Mouse (Mus musculus): ENCODE measurements around the gene Cox8a. TPM values are rescaled to one million over a fixed set of nuclear protein-coding genes. Genes with fewer than 3 reads are reported as not detected.

Cox8a gene
- polyA plus RNA-seq, 1 experiment, result not detected

DNA sequence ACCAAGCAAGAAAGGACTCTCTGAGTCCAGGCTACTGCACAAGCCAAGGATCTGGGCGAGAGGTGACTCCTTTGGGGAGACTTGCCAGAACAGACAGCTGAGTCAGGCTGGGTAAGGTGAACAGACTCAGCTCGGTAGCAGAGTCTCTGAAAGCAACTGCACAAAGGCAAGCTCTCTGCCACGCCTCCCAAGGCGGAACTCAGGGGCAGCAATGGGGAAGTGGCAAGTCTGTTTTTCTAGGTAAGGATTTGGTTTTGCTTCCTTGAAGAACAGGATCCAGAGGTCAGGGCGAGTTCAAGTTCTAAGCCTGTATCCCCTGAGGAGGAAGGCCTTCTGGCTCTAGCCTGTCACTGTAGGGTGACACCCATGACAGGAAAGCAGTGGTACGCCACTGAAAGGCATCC is 9.1 kb upstream of the Cox8a start:
- no peaks in the 10 kb centered on the region for H3K4me1 ChIP-seq (ENCODE audit: control insufficient read depth, insufficient read depth, low read length)
- 73% methylated on average over 6 of the region's 6 CpGs for WGBS
- no peak for TF ChIP-seq POLR2A (IDR thresholded peaks at IDR 0.05; ENCODE audit: insufficient read depth, low read depth, low read length)
- no peak for TF ChIP-seq CTCF (IDR thresholded peaks at IDR 0.05; ENCODE audit: insufficient read depth, low read depth, low read length)

DNA sequence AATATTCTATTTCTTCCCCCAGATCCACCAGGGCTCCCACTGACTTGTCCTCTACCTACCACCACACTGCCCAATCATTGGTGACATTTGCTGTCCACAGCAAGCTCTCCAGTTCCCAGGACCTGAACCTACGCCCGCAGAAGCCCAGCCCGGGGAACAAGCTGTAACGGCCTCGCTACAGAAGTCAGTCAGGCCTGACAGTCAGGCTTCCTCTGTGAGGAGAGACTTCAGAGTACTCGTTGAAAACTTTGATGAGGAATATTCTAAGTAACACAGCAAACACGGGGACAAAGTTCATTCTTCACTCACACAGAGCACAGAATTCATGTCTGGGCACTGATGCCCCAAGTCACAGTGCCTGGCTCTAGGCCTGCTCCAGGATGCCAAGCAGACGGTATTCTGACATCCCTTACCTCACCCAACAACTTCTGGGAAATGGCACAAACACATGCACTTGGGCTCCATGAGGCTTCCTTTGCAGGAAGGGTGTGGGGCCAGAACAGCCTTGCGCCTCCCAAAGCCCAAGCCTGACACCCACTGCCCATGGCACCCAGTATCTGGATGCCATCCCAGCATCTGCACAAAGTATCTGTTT is 7.8 kb upstream of the Cox8a start:
- Histone ChIP-seq H3K4me3 (ENCODE audit: insufficient read depth, low read depth, low read length) (no peak overlapping the region), H3K4me1 (ENCODE audit: control insufficient read depth, insufficient read depth, low read length) (no peaks in the 10 kb centered on the region), H3K27ac (ENCODE audit: insufficient read depth, low read depth, low read length) (no peak overlapping the region)
- WGBS, result 79% methylated on average over 9 of the region's 9 CpGs
- no peak for TF ChIP-seq CTCF (IDR thresholded peaks at IDR 0.05; ENCODE audit: insufficient read depth, low read depth, low read length)
- TF ChIP-seq POLR2A (IDR thresholded peaks at IDR 0.05; ENCODE audit: insufficient read depth, low read depth, low read length), result no peak

More for the DNA sequence above, 9.1 kb upstream of the Cox8a start:
- Histone ChIP-seq H3K4me3 (ENCODE audit: insufficient read depth, low read depth, low read length) (no peak overlapping the region), H3K27ac (ENCODE audit: insufficient read depth, low read depth, low read length) (no peak overlapping the region)

GRCm38 (mm10) chr19:7224253-7224652 is 6.8 kb upstream of the Cox8a start:
- 90% methylated on average over 3 of the region's 3 CpGs for WGBS
- H3K4me3 ChIP-seq (ENCODE audit: insufficient read depth, low read depth, low read length), result no peak overlapping the region
- H3K4me1 ChIP-seq (ENCODE audit: control insufficient read depth, insufficient read depth, low read length), result no peaks in the 10 kb centered on the region
- H3K27ac ChIP-seq (ENCODE audit: insufficient read depth, low read depth, low read length), result no peak overlapping the region
- TF ChIP-seq CTCF (IDR thresholded peaks at IDR 0.05; ENCODE audit: insufficient read depth, low read depth, low read length), result no peak
- no peak for TF ChIP-seq POLR2A (IDR thresholded peaks at IDR 0.05; ENCODE audit: insufficient read depth, low read depth, low read length)

GRCm38 (mm10) chr19:7223488-7223887 is 6.1 kb upstream of the Cox8a start:
- H3K4me3 ChIP-seq (ENCODE audit: insufficient read depth, low read depth, low read length), result no peak overlapping the region
- H3K27ac ChIP-seq (ENCODE audit: insufficient read depth, low read depth, low read length), result no peak overlapping the region
- TF ChIP-seq POLR2A (IDR thresholded peaks at IDR 0.05; ENCODE audit: insufficient read depth, low read depth, low read length), result no peak
- TF ChIP-seq CTCF (IDR thresholded peaks at IDR 0.05; ENCODE audit: insufficient read depth, low read depth, low read length), result no peak
- H3K4me1 ChIP-seq (ENCODE audit: control insufficient read depth, insufficient read depth, low read length), result no peaks in the 10 kb centered on the region

DNA sequence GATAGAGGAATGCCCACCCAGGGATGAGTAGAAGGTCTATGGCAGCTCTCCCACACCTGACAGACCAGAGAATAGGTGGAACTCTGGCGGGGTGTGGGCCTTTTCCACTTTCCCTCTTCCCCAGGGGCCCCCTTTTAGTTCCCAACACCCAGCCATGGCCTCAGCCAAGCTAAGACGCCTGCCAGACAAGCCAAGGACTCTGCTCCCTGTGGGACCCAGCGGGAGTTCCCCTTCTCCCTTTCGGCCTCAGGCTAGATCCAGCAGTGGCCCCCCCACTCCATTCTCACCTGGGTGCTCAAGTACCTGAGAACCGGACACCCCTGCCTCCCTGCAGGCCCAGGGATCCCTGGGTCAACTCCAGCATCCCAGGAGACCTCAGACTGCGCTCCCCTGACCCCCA is 4.8 kb upstream of the Cox8a start:
- Histone ChIP-seq H3K4me1 (ENCODE audit: control insufficient read depth, insufficient read depth, low read length) (no peaks in the 10 kb centered on the region; the same call in 1 of the 2 replicates), H3K4me3 (ENCODE audit: insufficient read depth, low read depth, low read length) (no peak overlapping the region), H3K27ac (ENCODE audit: insufficient read depth, low read depth, low read length) (no peak overlapping the region)
- TF ChIP-seq POLR2A (IDR thresholded peaks at IDR 0.05; ENCODE audit: insufficient read depth, low read depth, low read length) (no peak), CTCF (IDR thresholded peaks at IDR 0.05; ENCODE audit: insufficient read depth, low read depth, low read length) (no peak)
- WGBS, result 90% methylated on average over 6 of the region's 6 CpGs

DNA sequence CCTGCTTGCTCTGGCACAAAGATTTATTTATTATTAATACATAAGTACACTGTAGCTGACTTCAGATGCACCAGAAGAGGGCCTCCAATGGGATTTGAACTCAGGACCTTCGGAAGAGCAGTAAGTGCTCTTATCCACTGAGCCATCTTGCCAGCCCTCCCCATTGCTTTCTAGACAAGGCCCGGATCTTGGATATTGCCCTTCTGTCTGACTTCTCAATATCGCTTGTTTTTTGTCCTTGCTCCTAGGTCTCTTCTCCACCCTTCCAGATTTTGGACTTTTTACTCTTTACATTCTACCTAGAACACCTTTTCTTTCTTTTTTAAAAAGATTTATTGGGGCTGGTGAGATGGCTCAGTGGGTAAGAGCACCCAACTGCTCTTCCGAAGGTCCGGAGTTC is 1.3 kb upstream of the Cox8a start:
- 92% methylated on average over 5 of the region's 5 CpGs for WGBS
- TF ChIP-seq CTCF (IDR thresholded peaks at IDR 0.05; ENCODE audit: insufficient read depth, low read depth, low read length), result no peak
- no peak for TF ChIP-seq POLR2A (IDR thresholded peaks at IDR 0.05; ENCODE audit: insufficient read depth, low read depth, low read length)
- H3K4me3 ChIP-seq (ENCODE audit: insufficient read depth, low read depth, low read length), result no peak overlapping the region
- H3K4me1 ChIP-seq (ENCODE audit: control insufficient read depth, insufficient read depth, low read length), result peaks cover 13% of the 10 kb centered on the region
- no peak overlapping the region for H3K27ac ChIP-seq (ENCODE audit: insufficient read depth, low read depth, low read length)

GRCm38 (mm10) chr19:7217926-7218267 is 481 bp upstream of the Cox8a start:
- WGBS, result 6% methylated on average over 6 of the region's 6 CpGs
- Histone ChIP-seq H3K27ac (ENCODE audit: insufficient read depth, low read depth, low read length) (no peak overlapping the region), H3K4me1 (ENCODE audit: control insufficient read depth, insufficient read depth, low read length) (peaks cover 13% of the 10 kb centered on the region), H3K4me3 (ENCODE audit: insufficient read depth, low read depth, low read length) (no peak overlapping the region)
- TF ChIP-seq POLR2A (IDR thresholded peaks at IDR 0.05; ENCODE audit: insufficient read depth, low read depth, low read length) (no peak), CTCF (IDR thresholded peaks at IDR 0.05; ENCODE audit: insufficient read depth, low read depth, low read length) (no peak)

- no peak overlapping the region for H3K4me3 ChIP-seq (ENCODE audit: insufficient read depth, low read depth, low read length)
- TF ChIP-seq CTCF (IDR thresholded peaks at IDR 0.05; ENCODE audit: insufficient read depth, low read depth, low read length) (no peak), POLR2A (IDR thresholded peaks at IDR 0.05; ENCODE audit: insufficient read depth, low read depth, low read length) (no peak)
- no peak overlapping the region for H3K27ac ChIP-seq (ENCODE audit: insufficient read depth, low read depth, low read length)
- 61% methylated on average over 5 of the region's 5 CpGs for WGBS
- peaks cover 13% of the 10 kb centered on the region for H3K4me1 ChIP-seq (ENCODE audit: control insufficient read depth, insufficient read depth, low read length)
Measured at GRCm38 (mm10) chr19:7214484-7214883, 2.9 kb downstream of the Cox8a start.

- no peak overlapping the region for H3K4me3 ChIP-seq (ENCODE audit: insufficient read depth, low read depth, low read length)
- no peak overlapping the region for H3K27ac ChIP-seq (ENCODE audit: insufficient read depth, low read depth, low read length)
- H3K4me1 ChIP-seq (ENCODE audit: control insufficient read depth, insufficient read depth, low read length), result peaks cover 13% of the 10 kb centered on the region
- WGBS, result 89% methylated on average over 3 of the region's 3 CpGs
- TF ChIP-seq POLR2A (IDR thresholded peaks at IDR 0.05; ENCODE audit: insufficient read depth, low read depth, low read length) (no peak), CTCF (IDR thresholded peaks at IDR 0.05; ENCODE audit: insufficient read depth, low read depth, low read length) (no peak)
Measured at GRCm38 (mm10) chr19:7213010-7213409, 4.4 kb downstream of the Cox8a start.

- Histone ChIP-seq H3K27ac (ENCODE audit: insufficient read depth, low read depth, low read length) (no peak overlapping the region), H3K4me3 (ENCODE audit: insufficient read depth, low read depth, low read length) (no peak overlapping the region), H3K4me1 (ENCODE audit: control insufficient read depth, insufficient read depth, low read length) (peaks cover 13% of the 10 kb centered on the region)
- TF ChIP-seq CTCF (IDR thresholded peaks at IDR 0.05; ENCODE audit: insufficient read depth, low read depth, low read length) (no peak), POLR2A (IDR thresholded peaks at IDR 0.05; ENCODE audit: insufficient read depth, low read depth, low read length) (no peak)
- 90% methylated on average over 1 of the region's 1 CpGs for WGBS
Measured at GRCm38 (mm10) chr19:7212216-7212615, 5.2 kb downstream of the Cox8a start.

Data from olfactory bulb, adult 2 months (tissue).